Mouse (Mus musculus): ENCODE measurements at regions not wholly inside any gene's neighbourhood (a gene's known extent, or its start where the extent isn't known, plus 50 kb on each side); places are given as distances from the start of the nearest gene placed in this dataset. TPM values are rescaled to one million over a fixed set of nuclear protein-coding genes. Genes with fewer than 3 reads are reported as not detected.

Small RNA genes lying in the stretch of these regions (microRNA-seq; reads per million reads assigned to microRNA genes)
- not detected for gene Gm22406
- not detected for gene Mir6390
